Mouse (Mus musculus): ENCODE measurements around the gene Zkscan2. TPM values are rescaled to one million over a fixed set of nuclear protein-coding genes. Genes with fewer than 3 reads are reported as not detected.

The Zkscan2 gene
- not detected for polyA plus RNA-seq (2017; shearing (Covaris generic))

DNA sequence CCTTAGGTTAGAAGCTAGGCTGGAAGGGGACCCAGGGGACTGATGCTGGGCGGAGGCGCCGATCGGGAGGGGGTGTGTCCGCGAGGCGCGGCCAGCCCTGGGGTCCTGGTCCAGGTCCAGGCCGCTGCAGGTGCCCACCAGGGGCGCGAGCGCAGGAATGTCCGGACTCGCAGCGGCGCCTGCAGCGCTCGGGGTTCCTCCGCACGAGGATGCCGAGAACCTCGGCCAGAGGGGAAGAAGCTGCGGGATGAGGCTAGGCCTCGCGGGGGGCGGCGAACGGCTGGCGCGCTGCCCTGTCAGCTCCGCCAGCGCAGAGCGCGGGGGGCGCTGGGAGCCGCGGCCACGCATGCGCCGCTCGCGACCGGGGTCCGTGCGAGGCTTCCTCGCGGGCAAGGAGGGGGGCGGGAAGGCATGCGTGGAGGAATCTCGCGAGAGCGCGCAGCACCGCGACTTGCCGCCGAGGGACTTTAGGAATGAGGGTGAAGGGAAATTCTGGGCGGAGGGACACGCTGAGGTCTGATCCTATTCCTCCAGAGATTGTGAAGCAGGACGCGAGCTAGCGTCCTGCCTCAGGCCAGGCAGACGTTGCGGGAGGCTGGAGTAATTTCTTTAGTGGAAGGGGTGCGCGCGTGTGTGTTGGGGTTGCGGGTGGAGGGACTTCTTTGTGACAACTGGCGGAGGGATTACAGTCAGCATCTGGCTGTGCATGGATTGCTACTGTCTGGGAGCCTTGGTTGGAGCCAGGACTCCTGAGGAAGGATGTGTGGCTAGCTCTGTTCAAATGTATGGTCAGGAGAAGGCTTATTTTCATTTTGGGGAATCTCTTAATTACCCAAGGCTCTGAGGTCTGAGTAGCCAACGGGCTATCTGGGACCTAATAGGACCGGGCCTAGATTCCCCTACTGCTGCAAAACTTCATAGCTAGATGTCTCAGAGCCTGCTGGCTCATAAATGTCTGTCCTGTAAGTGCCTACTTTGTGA is at the start of gene Zkscan2:
Gene Zkscan2, minus strand, starts transcription at position 211 of the 981 bp plus-strand sequence.
- no peak for ATAC-seq

GRCm38 (mm10) chr7:123529190-123529589 is 28.9 kb upstream of the Zkscan2 start:
- ATAC-seq = no peak

DNA sequence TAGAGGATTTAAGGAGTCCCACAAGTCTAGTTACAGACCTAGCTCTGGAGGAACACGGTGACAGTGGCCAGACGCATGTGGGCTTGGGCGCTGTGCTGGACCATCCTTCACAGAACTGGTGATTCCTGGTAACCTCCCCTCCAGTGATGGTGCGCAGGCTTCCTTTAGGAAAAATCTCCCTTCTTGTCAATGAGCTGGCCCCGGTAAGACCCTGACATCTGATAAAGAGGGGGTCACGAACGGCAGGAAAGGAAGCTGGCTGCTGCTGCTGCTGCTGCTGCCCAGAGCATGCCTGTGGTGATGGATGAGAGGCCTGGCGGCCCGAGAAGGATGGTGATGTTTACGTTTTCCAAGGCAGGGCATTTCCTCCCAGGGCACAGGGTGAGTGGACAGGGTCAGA is 25.5 kb upstream of the Zkscan2 start:
- ATAC-seq = no peak

- ATAC-seq = no peak
Observed at GRCm38 (mm10) chr7:123524218-123524861, 24.1 kb upstream of the Zkscan2 start.

- no peak for ATAC-seq
Observed at GRCm38 (mm10) chr7:123507946-123508345, 7.7 kb upstream of the Zkscan2 start.

- no peak for ATAC-seq
Observed at GRCm38 (mm10) chr7:123503358-123503757, 3.1 kb upstream of the Zkscan2 start.

GRCm38 (mm10) chr7:123499481-123500238 is 589 bp downstream of the Zkscan2 start:
- no peak for ATAC-seq

- ATAC-seq = no peak
Observed at GRCm38 (mm10) chr7:123487703-123488102, 12.5 kb downstream of the Zkscan2 start.

- ATAC-seq = no peak
Observed at GRCm38 (mm10) chr7:123467961-123468360, 32.3 kb downstream of the Zkscan2 start.

GRCm38 (mm10) chr7:123465692-123466387 is 34.4 kb downstream of the Zkscan2 start:
- ATAC-seq = peak; percentile 56

DNA sequence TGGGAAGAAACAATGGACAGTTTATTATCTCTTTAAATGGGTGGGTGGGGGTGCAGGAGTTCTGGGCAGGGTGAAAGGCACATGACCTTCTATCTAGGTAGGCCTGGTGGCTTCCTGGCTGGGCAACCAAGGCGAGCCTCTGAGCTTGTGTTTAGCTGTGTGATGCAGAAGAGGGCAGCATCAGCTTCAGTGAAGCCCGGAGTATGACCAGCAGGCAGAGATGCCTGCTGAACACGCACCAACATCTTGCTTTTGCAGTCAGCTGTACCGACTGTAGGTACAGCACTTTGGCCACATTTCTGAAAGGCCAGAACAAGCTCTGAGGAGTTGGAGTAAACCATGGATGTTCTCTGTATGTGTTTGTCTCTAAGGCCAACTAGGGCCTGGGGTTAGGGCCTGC is 36.7 kb downstream of the Zkscan2 start:
- ATAC-seq = no peak

DNA sequence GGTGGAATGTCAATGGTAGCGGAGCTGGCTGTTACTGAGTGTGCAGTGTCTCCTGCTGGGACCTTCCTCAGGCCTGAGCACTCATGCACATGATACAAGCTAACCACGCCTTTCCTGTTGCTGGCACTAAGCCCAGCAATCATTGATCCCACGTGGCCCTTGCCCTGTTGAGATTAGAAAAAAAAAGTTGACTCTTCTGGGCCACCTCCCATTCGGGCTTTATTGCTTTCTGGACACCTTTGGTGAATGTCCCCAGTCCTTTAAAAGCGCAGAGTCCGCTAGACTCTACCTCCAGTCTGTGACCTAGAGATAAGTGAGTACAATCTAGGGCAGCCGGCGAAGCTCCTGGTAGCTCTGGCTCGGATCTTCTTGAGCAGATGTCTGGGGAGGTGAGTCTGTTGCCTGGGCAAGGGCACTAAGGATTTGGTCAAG is 38.2 kb downstream of the Zkscan2 start, which contains the start of gene Aqp8:
Gene Aqp8, plus strand, starts transcription at position 222 of the 432 bp plus-strand sequence.
- no peak for ATAC-seq

- no peak for ATAC-seq
Observed at GRCm38 (mm10) chr7:123461316-123461715, 38.9 kb downstream of the Zkscan2 start.

DNA sequence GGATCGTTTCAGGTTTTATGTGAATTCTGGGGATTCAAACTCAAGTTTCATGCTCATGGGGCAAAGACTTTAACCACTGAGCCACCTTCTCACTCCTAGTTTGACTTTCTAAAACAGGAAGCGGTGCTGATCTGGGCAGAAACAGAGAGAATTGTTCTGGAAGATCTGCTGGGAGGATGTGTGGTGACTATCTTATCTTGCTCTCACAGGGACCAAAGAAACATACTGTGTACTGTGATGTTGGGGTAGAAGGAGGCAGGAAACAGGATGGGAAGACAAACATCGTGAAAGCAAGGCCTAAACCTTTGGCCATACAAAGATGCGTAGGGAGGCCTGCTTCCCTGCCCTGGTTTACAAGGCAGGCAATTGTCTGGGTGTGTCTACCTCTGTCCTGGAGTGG is 41.0 kb downstream of the Zkscan2 start:
- no peak for ATAC-seq

DNA sequence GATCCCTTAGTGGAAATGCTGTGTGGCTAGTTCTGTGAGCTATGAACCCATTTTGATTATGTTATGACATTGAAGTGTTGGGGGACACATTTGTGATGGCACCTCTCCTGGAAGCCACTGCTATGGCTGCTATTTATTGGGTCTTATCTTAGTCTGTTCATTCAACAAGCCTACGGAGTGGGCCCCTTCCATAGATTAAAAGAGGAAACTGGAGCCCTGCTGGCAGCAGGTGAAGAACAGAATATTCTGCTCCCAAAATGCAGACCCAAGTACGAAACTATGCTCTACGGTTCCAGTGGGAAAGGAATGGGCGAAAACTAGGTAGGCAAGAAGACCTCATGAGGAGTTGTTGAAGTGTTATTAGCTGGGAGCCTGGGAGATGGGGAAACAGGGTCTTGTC is 41.9 kb downstream of the Zkscan2 start:
- no peak for ATAC-seq

- no peak for ATAC-seq
Observed at GRCm38 (mm10) chr7:123455088-123455487, 45.2 kb downstream of the Zkscan2 start.

GRCm38 (mm10) chr7:123453066-123453465 is 47.2 kb downstream of the Zkscan2 start:
- ATAC-seq = no peak

DNA sequence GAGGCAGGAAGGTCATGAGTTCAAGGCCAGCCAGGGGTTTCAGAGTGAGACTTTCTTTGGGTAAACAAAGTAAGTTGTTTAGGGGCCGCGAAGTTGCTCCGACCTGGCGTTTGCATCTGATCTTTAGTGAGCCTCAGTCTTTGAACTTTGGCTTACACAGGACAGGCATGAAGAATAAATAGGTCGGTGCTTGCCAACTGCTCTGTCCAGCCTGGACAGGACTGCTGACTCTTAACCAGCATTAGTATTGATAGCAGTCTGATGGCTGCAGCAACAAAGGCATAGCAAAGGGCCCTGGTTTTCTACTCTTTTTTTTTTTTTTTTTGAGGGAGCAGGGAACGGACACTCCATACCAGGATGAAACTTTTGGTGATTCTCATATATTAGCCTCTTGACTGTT is 47.7 kb downstream of the Zkscan2 start:
- ATAC-seq = no peak

DNA sequence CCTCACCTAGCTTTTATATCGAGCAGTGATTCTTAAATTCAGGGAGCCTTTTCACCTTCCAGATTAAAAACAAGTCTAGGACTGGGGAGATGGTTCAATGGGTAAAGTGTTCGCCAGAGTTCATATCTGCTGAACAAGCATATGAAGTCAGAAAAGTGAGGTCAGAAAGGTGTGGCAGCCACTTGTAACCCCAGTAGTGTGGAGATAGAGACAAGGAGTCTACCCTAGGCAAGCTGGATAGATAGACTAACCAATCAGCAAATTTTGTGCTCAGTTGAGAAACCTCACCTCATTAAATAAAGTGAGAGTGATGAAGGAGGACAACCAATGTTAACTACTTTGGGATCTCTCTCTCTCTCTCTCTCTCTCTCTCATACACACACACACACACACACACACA is 49.7 kb downstream of the Zkscan2 start:
- ATAC-seq = no peak

- no peak for ATAC-seq
Observed at GRCm38 (mm10) chr7:123449676-123450075, 50.6 kb downstream of the Zkscan2 start.

GRCm38 (mm10) chr7:123448794-123449193 is 51.5 kb downstream of the Zkscan2 start:
- ATAC-seq = no peak

GRCm38 (mm10) chr7:123442079-123442478 is 58.2 kb downstream of the Zkscan2 start:
- no peak for ATAC-seq

Data from inflammation-experienced regulatory T-cells, adult 6 months (primary cell).